Mouse (Mus musculus) heart, postnatal 36 days (tissue): ENCODE data around the gene Gm20517. TPM values are rescaled to one million over a fixed set of nuclear protein-coding genes. Genes with fewer than 3 reads are reported as not detected.

Source experiments
- DNase-seq, 2 experiments: peaks; one replicate each; pipeline ENCODE4 v3.0.0; 2021 to 2022
- intact Hi-C: fragments of 180-260 bp; cut with DNase I; formaldehyde crosslinking; loops from one replicate; pipeline ENCODE4 v1.15.1; 2025
- total RNA-seq, 2 experiments: library from RNA; stranded (reverse); gene quantifications; 2 replicates each; pipeline ENCODE4 v1.2.3; 2021

Gene Gm20517
- total RNA-seq, 2 experiments from 2014 or later, result 2.1 to 3.5 TPM

DNA sequence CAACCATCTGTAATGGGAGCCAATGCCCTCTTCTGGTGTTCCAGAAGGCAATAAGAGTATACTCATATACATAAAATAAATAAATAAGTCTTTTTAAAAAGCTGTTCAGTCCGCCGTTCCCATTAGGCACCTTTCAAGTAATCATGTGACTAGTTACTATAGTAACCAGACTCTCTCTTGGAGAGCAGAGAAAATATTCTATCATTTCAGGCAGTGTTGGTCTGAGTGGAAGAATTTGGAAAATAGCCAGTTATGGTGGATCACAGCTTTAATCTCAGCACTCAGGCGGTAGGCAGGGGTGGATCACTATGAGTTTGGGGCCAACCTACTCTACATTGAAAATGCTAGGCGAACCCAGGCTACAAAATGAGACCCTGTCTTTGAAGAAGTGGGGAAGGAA is 57.8 kb downstream of the Gm20517 start:
- intact Hi-C loops, result no loop called here
- DNase-seq, result no peak

DNA sequence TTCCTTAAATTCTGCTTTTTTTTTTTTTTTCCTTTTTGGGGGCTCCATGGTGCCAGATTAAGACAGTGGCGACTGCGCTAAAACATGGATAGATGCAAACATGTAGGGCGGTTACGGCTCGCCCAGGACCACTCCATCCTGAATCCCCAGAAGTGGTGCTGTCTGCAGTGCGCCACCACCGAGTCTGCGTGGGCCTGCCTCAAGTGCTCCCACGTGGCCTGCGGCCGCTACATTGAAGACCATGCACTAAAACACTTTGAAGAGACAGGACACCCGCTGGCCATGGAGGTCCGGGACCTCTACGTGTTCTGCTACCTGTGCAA is 60.6 kb downstream of the Gm20517 start:
- intact Hi-C loops, result loop anchor here (5.0 to 10.0 kb wide), 2 partner anchors 40 to 157 kb away; partner anchors contain the start of gene Usp49
- DNase-seq, result no peak

DNA sequence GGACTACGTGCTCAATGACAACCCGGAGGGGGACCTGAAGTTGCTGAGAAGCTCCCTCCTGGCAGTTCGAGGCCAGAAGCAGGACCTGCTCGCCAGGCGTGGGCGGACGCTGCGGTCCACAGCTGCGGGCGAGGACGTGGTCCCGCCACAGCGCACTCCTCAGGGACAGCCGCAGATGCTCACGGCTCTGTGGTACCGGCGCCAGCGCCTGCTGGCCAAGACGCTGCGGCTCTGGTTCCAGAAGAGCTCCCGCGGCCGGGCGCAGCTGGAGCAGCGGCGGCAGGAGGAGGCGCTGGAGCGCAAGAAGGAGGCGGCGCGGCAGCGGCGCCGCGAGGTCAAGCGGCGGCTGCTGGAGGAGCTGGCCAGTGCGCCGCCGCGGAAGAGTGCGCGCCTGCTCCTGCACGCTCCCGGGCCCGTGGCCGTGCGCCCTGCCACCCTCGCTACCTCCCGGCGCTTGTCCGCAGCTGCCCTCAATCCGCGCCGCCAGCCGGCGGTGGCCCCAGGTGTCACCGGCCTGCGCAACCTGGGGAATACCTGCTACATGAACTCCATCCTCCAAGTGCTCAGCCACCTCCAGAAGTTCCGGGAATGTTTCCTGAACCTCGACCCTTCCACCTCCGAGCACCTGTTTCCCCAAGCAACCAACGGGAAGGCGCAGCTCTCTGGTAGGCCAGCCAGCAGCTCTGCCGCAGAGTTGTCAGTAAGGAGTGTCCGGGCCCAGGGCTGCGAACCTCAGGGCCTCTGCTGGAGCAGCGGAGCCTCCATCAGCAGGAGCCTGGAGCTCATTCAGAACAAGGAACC is 61.1 kb downstream of the Gm20517 start:
- DNase-seq, result peak; percentile 60 to 69
- intact Hi-C loops, result loop anchor here (5.0 to 10.0 kb wide), 2 partner anchors 40 to 158 kb away; partner anchors contain the start of gene Usp49

DNA sequence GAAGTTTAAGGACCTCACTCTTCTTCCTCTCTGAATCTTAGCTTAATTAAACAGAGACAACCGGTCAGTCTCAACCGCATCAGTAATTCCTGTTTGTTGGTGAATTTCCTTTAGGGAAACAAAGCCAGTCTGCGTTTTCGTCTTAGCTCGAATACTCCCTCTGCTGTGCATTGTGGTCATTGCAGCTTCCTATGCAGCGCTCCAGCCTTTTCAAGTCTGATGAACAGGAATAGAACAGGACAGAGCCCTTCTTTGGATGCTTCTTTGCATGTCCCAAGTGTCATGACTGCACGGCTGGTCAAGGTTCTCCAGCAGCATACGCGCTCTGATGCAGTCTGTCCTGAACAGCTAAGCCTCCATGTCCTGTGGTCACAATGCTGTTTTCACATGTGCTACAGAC is 65.2 kb downstream of the Gm20517 start:
- intact Hi-C loops, result loop anchor here (1.0 to 10.0 kb wide), 4 partner anchors 30 to 203 kb away; no protein-coding TSS in a partner anchor
- DNase-seq, result peak; percentile 74 to 83

DNA sequence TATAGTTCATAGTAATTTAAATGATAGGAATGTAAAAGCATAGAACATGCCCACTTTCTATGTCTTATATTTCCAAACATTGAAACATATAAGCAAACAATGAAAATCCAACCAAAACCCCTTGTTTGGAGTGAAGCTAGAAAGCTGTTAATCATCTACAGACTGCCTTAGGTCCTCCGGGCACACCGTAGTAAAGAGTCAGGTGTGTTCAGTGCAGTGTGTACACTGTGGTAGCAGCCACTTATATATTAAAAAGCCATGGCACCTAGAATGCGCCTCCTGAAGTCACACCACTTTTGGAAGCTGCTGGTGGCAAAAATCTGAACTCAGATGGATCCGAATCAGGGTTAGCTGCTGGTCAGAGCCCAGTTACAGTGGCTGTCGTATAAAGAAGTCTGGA is 66.8 kb downstream of the Gm20517 start:
- intact Hi-C loops, result loop anchor here (10.0 kb wide), 1 partner anchor 163 kb away; no protein-coding TSS in a partner anchor
- DNase-seq, result no peak

DNA sequence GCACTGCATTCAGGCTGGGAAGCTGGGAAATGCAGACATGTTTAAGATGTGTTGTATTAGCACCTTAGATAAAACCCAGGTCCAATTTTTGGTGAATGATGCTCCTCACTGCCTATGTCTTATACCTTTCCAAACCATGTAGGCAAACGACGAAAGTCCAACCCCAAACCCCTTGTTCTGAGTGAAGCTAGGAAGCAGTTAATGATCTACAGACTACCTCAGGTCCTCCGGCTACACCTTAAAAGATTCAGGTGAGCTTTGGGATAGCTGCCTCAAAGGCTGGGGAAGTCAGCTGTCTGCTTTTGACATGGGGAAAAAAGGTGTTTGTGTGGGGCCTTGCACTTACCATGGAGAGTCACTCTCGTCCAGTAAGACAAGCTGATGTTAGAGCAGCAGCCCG is 67.3 kb downstream of the Gm20517 start:
- DNase-seq, result no peak
- intact Hi-C loops, result loop anchor here (10.0 kb wide), 1 partner anchor 164 kb away; no protein-coding TSS in a partner anchor

DNA sequence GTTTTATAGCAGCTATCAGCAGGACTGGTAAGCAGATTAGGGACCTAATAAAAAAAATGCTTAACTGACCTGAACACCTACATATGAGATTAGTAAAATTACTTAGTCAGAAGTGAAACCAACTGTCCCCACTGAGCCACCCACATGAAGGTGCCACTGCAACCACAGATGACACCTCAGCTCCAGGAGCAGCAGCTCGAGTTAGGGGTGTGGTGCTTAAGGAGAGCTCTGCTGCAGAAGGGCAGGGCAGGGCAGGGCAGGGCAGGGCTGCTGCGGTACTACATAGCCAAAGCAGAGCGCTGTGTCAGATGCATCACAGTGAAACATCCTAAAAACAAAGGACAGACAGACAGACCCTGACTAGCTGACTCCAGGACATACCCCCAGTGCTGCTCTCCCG is 71.4 kb downstream of the Gm20517 start:
- DNase-seq, result no peak
- intact Hi-C loops, result no loop called here

DNA sequence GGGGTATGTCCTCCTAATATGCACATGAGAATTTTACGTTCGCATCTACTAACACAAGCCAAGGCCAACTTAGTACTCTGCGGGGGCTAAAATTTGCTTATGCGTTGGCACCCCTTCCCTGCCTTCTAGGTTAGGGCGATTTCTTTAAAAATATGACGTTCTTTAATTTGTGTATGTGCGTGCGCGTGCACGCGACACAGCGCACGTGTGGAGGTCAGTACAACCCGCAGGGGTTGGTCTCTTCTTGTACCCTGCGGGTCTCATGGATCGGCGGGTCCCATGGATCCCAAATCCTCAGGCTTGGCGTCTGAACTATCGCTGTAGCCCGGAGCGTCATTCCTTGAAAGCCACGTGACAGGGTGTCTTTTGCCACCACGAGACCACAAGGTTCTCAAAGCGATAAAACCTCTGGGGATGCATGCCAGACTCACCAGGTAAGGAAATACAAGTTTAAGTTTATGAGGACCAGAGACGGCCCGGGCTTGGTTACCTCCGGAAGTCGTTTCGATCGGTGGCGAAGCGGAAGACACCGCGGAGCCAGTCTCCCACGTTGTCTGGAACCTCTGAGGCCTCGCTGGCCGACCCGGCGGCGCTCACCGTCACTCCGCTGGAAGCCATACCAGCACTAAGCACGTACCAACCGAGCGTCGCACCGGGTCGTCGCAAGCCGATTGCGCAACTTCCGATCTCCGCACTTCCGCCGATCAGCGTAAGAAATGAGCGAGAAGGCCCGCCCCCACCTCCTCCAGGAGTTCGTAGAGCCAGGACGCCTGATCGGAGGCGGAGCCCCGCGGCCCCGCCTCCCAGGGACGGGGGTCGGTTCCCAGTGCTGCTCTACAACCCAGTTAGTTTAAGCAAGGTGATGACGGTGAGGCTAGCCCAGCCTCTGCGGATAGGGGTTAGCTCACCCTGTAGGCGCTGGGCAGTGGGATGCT is 76.3 kb downstream of the Gm20517 start:
- DNase-seq, result peak; percentile 92 to 94
- intact Hi-C loops, result loop anchor here (2.0 kb wide), 1 partner anchor 59 kb away; no protein-coding TSS in a partner anchor

DNA sequence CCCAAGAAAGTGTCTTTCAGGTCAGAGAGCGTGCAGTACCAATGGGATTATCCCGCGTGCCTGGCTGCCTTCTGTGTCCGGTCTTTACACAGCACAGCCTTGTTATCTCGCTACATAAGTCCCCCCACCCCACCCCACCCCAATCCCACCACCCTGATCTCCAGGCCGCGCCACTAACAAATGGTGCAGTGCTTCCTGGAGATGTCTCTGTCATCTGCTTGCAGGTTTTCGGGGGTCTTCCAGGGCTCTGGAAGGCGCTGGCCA is 76.9 kb downstream of the Gm20517 start, which contains the start of gene Tomm6:
Gene Tomm6 (minus strand): TSS at position 43 of the 264 bp plus-strand sequence.
- intact Hi-C loops, result loop anchor here (2.0 kb wide), 1 partner anchor 59 kb away; no protein-coding TSS in a partner anchor
- DNase-seq, result no peak

DNA sequence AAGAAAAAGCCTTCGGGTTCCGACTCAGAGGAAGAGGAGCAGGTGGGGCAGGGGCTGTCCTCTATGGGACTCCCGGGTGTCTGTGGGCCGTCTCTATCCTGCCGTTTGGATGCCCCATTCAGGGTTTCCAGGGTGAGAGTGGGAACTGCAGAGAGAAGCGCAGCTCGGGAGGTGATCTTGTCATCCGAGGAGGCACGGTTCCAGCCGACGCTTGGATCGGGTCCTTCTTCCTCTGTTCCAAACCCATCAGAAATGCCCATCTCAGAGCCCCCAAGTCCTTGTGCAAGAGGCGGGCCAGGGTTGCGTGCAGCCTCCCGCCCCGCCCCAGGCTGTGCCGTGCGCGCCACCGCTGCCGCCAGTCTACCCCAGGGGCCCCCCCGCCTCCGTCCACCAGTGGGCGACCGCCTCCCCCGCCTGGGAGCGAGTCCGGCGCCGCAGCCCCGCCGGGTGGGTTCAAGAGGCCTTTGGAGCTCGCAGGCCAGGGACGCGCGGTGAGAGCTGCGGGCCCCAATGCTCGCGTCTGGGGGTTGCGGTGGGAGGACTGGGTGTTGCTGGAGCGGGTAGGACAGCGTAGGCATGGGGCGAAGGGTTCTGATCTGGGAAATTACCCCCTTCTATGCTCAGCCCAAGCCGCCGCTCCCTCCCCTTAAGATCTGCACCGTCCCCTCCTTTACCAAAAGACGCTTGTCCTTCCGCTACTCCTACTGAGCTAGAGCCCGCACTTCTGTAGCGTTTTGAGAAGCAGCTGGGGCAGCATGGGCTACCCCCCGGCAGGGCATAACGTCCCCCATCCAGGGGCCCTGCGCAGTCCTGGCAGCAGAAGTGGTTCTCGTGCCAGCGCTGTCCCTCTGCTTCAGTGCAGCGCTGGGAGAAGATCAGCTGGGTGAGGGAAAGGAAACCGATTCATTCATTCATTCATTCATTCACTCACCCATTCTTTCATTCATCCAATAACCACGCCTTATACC is 77.5 kb downstream of the Gm20517 start, which contains the start of gene Frs3:
Gene Frs3 (plus strand): TSS at position 423 of the 968 bp plus-strand sequence.
- intact Hi-C loops, result loop anchor here (2.0 kb wide), 1 partner anchor 60 kb away; no protein-coding TSS in a partner anchor

DNA sequence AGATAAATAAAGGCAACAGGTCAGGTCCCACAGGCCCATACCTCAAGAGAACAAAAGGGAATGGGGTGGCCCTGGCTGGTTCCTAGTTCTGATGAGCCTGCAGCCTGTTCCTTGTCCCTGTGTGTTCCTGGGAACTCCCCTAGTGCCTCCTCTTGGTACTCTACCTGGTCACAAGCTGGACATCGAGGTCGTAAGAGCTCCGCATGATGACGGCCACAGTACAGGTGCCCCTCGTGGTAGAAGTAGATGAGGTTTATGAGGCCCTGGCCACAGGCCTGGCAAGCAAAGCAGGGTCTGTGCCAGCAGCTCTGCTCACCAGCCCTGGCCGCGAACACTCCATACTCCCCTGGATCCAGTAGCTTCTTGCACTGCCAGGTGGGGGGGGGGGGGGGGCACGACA is 78.5 kb downstream of the Gm20517 start:
- no peak for DNase-seq
- intact Hi-C loops, result loop anchor here (2.0 to 5.0 kb wide), 2 partner anchors 61 to 318 kb away; no protein-coding TSS in a partner anchor

More for the DNA sequence above, 77.5 kb downstream of the Gm20517 start, which contains the start of gene Frs3:
- peak; percentile 58 to 66 for DNase-seq

DNA sequence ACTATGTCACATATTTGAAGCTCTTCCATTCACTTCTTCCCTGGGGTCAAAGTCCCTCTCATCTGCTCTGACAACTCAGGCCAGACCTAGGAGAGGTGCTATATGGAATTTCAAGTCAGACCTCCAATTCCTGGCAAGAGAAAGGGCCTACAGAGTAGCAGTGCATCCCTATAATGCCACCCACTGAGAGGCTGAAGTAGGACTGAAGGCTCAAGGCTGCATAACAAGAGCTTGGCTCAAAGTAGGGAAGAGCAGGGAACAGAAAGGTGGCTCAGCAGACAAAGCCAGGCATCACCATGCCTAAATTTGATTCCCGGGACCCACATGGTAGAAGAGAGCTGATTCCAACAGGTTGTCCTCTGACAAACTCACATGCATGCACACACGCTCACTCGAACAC is 80.3 kb downstream of the Gm20517 start:
- no peak for DNase-seq
- intact Hi-C loops, result loop anchor here (5.0 kb wide), 1 partner anchor 319 kb away; no protein-coding TSS in a partner anchor

DNA sequence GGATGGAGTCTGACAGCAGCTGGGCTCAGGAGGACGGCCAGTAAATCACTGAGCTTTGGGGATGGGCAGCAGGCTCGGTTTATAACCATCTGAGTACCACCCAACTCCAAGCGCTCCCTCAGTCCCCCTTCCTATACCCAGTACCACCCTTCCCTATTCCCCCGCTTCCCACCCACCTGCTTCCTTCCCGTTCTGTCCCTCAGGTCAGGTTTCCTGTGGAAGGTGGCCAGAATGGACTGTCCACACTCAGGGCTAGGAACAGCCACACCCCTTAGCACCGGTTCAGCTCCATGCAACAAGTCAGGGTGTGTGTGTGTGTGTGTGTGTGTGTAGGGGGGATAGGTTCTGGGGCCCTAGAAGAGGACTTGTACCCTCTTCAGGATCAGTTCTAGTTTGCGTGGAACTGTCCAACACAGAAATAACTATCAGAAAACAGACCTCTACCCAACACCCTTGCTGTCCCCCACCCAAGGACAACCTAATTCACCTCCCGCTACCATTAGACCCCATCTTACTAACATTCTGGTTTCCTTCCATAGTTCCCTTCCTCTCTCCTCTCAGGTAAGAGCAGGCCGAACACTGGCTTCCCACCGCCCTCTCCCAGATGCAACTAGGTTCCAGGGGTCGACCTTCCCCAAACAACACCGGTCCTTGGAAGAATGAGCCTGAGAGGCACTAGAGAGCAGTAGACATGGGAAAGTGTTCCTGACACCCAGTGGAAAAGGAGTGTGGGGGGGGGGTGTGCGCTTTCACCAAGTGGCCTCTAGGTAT is 82.5 kb downstream of the Gm20517 start:
- intact Hi-C loops, result loop anchor here (5.0 kb wide), 1 partner anchor 322 kb away; no protein-coding TSS in a partner anchor
- peak; percentile 44 to 51 for DNase-seq

DNA sequence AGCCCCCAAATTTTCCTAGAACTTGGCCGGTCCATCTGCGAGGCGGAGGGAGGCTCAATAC is 82.9 kb downstream of the Gm20517 start, which contains the start of gene Gm21981:
Gene Gm21981 (minus strand): TSS at position 14 of the 61 bp plus-strand sequence.
- intact Hi-C loops, result loop anchor here (5.0 kb wide), 1 partner anchor 322 kb away; no protein-coding TSS in a partner anchor
- no peak for DNase-seq

DNA sequence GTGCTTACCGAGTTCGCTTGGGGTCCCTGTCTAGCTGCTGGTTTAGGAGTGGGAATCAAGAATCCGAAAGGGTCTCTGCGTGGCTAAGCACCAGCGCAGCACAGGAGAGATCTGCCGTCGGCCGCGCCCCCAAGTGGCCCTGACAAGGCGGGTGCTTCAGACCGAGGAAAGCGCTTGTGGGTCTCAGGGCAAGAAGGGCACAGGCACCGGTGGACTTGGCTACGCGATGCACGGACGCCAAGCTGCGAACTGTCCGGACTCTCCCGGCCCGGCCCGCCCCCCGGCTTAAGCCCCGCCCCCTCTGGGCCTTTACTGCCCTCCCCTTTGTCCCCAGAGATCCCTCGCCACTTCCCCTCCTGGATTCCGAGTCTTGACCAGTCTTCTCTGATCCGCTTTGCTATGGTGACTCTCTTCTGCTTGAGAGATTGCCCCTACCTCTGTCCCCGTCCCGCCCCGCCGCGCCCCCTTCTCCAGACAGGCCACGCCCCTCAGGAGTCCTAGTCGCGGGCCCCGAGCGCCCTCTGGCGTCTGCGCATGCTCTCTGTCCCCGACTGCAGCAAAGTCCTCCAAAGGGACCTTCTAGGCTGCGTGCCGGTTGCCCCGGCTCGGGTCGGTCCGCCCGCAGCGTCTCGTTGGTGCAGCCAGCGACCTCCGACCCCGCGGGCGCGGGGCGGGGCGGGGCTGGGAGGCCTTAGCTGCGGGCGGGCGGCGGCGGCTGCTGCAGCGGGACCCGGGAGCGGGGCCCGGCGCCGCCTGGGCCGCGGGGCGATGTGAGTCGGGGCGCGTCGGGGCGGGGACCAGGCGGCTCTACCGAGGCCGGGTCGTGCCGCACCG is 83.3 kb downstream of the Gm20517 start, which contains the start of gene Prickle4:
Gene Prickle4 (minus strand): TSS at position 234 of the 834 bp plus-strand sequence.
- DNase-seq, result peak; percentile 98
- intact Hi-C loops, result loop anchor here (5.0 kb wide), 1 partner anchor 322 kb away; no protein-coding TSS in a partner anchor

DNA sequence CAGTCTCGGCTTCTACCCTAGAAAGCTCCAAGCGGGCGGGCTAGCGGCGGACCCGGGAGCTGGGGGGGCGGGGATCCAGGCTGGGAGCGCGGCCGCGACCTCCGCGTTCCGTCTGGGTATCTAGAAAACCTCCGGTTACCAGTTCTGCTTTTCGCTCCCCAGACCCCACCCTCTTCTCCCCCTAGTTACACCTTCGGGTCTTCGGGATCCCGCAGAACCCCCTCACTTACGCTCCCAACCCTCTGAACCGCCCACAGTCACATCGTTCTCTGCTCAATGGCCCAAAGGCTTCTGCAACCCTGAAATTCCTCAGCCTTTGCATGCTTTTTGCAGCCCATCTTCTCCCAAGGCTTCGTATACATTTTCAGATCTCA is 83.9 kb downstream of the Gm20517 start:
- intact Hi-C loops, result no loop called here
- no peak for DNase-seq

DNA sequence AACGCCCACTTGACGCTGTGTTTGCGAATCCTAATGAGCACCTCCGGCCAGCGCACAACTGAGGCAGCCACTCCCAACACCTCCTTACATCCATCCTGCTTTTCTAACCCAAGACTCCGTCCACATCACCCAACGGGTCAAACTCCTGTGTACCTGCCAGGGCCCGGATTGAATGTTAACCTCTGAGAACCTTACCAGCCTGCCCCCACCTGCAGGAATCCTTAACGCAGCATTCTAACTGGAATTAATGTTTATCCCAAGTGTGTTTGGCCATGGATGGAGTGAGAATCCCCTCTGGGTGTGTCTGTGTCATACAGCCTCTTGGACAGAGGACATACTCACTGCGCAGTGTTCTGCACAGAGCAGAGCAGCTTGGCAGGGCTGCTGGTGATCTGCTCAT is 86.8 kb downstream of the Gm20517 start:
- no peak for DNase-seq
- intact Hi-C loops, result no loop called here

DNA sequence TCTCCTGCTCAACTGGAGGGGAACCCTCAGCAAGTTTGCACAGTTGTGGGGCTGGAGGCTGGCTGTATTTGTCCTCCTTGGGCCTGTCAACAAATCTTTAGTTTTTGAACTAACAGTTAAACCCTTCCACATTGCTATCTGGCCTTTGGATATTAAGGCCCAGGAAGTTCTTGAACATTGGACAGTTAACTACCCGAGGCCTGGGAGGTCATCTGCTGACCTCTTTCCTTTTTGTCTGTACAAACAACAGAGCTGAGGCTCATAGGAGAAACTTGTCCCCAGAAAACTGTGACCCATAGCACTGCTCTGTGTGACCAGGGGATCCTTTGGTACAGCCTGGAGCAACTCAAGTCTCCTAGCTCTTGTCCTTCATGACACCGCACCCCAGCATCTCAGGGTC is 87.7 kb downstream of the Gm20517 start:
- intact Hi-C loops, result no loop called here

More for the DNA sequence above, 87.7 kb downstream of the Gm20517 start:
- no peak for DNase-seq
